Mouse (Mus musculus): ENCODE measurements at regions not wholly inside any gene's neighbourhood (a gene's known extent, or its start where the extent isn't known, plus 50 kb on each side); places are given as distances from the start of the nearest gene placed in this dataset.
A peak's percentile ranks its signal among the peaks of the same experiment; 100 is the strongest.

GRCm38 (mm10) chr11:24390578-24390977, 312.7 kb downstream of the Bcl11a start:
- no peak for DNase-seq (ENCODE audit: low spot score)

- DNase-seq (ENCODE audit: low spot score) = no peak
These were observed 313.5 kb downstream of the Bcl11a start for GRCm38 (mm10) chr11:24391385-24391784.

GRCm38 (mm10) chr11:24395478-24395877, 317.6 kb downstream of the Bcl11a start:
- DNase-seq (ENCODE audit: low spot score) = no peak

GRCm38 (mm10) chr11:24396911-24397310, 319.1 kb downstream of the Bcl11a start:
- DNase-seq (ENCODE audit: low spot score) = no peak

GRCm38 (mm10) chr11:24397710-24398109, 319.9 kb downstream of the Bcl11a start:
- no peak for DNase-seq (ENCODE audit: low spot score)

GRCm38 (mm10) chr11:24401151-24401550, 323.3 kb downstream of the Bcl11a start:
- DNase-seq (ENCODE audit: low spot score) = no peak

GRCm38 (mm10) chr11:24402127-24402526, 324.3 kb downstream of the Bcl11a start:
- DNase-seq (ENCODE audit: low spot score) = no peak

- no peak for DNase-seq (ENCODE audit: low spot score)
These were observed 336.9 kb downstream of the Bcl11a start for GRCm38 (mm10) chr11:24414804-24415203.

GRCm38 (mm10) chr11:24422066-24422775, 344.4 kb downstream of the Bcl11a start:
- DNase-seq (ENCODE audit: low spot score) = no peak

- DNase-seq (ENCODE audit: low spot score) = no peak
These were observed 345.4 kb downstream of the Bcl11a start for GRCm38 (mm10) chr11:24423278-24423677.

GRCm38 (mm10) chr11:24426995-24427883, 349.4 kb downstream of the Bcl11a start:
- DNase-seq (ENCODE audit: low spot score) = no peak

- DNase-seq (ENCODE audit: low spot score) = no peak
These were observed 370.8 kb downstream of the Bcl11a start for GRCm38 (mm10) chr11:24448608-24449007.

GRCm38 (mm10) chr11:24452267-24452666, 374.4 kb downstream of the Bcl11a start:
- no peak for DNase-seq (ENCODE audit: low spot score)

GRCm38 (mm10) chr11:24464642-24465041, 386.8 kb downstream of the Bcl11a start:
- DNase-seq (ENCODE audit: low spot score) = no peak

- no peak for DNase-seq (ENCODE audit: low spot score)
These were observed 389.6 kb downstream of the Bcl11a start for GRCm38 (mm10) chr11:24467458-24467857.

GRCm38 (mm10) chr11:24470469-24470868, 392.6 kb downstream of the Bcl11a start:
- no peak for DNase-seq (ENCODE audit: low spot score)

GRCm38 (mm10) chr11:24472617-24473367, 394.9 kb downstream of the Bcl11a start:
- DNase-seq (ENCODE audit: low spot score) = no peak

- DNase-seq (ENCODE audit: low spot score) = no peak
These were observed 395.6 kb downstream of the Bcl11a start for GRCm38 (mm10) chr11:24473368-24474010.

GRCm38 (mm10) chr11:24502722-24503424, 425.0 kb downstream of the Bcl11a start:
- DNase-seq (ENCODE audit: low spot score) = peak; percentile 6

- no peak for DNase-seq (ENCODE audit: low spot score)
These were observed 437.7 kb downstream of the Bcl11a start for GRCm38 (mm10) chr11:24515568-24515967.

GRCm38 (mm10) chr11:24535462-24535861, 457.6 kb downstream of the Bcl11a start:
- DNase-seq (ENCODE audit: low spot score) = no peak
